Mouse (Mus musculus) MEL (cell line): ENCODE results near the gene Lsamp.

ENCODE experiments used
- CHD2 ChIP-seq: IDR thresholded peaks from 2 replicates; pipeline ENCODE4 v1.6.1; 2011; ENCODE audit warnings: low read length, improper control_type of control experiment
- CTCF ChIP-seq, 3 experiments: IDR thresholded peaks in 2 of 3; conservative IDR thresholded peaks in 1 of 3; 2 replicates each; pipeline ENCODE4 v1.5.1; 2011 to 2012; ENCODE audit warnings: low read length in 3 of 3, low read depth in 2 of 3, mild to moderate bottlenecking in 2 of 3, improper control_type of control experiment in 1 of 3, inconsistent platforms in 1 of 3, mixed read lengths in 1 of 3, moderate library complexity in 1 of 3; ENCODE audit not compliant: control insufficient read depth in 1 of 3, insufficient read depth in 1 of 3, poor library complexity in 1 of 3, severe bottlenecking in 1 of 3
- GATA1 ChIP-seq: IDR thresholded peaks from 2 replicates; pipeline ENCODE4 v1.6.1; 2011; ENCODE audit warnings: low read depth, low read length, improper control_type of control experiment
- JUND ChIP-seq: IDR thresholded peaks from 2 replicates; pipeline ENCODE4 v1.6.1; 2011; ENCODE audit warnings: low read depth, mild to moderate bottlenecking, improper control_type of control experiment, low read length
- MAX ChIP-seq: IDR thresholded peaks from 2 replicates; pipeline ENCODE4 v1.6.1; 2011; ENCODE audit warnings: low read length, improper control_type of control experiment
- MXI1 ChIP-seq: IDR thresholded peaks from 2 replicates; pipeline ENCODE4 v1.6.1; 2011; ENCODE audit warnings: mild to moderate bottlenecking, low read depth, low read length, improper control_type of control experiment
- MYB ChIP-seq: IDR thresholded peaks from 2 replicates; pipeline ENCODE4 v1.6.1; 2011; ENCODE audit warnings: mild to moderate bottlenecking, low read depth, low read length, improper control_type of control experiment
- POLR2A ChIP-seq, 2 experiments: IDR thresholded peaks; 2 replicates each; pipeline ENCODE4 v1.6.1; 2011 to 2012; ENCODE audit warnings: low read length in 2 of 2, mild to moderate bottlenecking in 2 of 2, control low read depth in 1 of 2, improper control_type of control experiment in 1 of 2, low read depth in 1 of 2, moderate library complexity in 1 of 2; ENCODE audit not compliant: control insufficient read depth in 1 of 2, insufficient read depth in 1 of 2, poor library complexity in 1 of 2
- USF1 ChIP-seq: IDR thresholded peaks from 2 replicates; pipeline ENCODE4 v1.6.1; 2014; ENCODE audit warnings: low read depth, mild to moderate bottlenecking, inconsistent platforms, low read length, improper control_type of control experiment, moderate library complexity
- USF2 ChIP-seq, 2 experiments: IDR thresholded peaks; 2 replicates each; pipeline ENCODE4 v1.6.1; 2011 to 2012; ENCODE audit warnings: improper control_type of control experiment in 2 of 2, low read length in 2 of 2, borderline replicate concordance in 1 of 2, inconsistent platforms in 1 of 2, low read depth in 1 of 2, mild to moderate bottlenecking in 1 of 2; ENCODE audit not compliant: insufficient read depth in 1 of 2

DNA sequence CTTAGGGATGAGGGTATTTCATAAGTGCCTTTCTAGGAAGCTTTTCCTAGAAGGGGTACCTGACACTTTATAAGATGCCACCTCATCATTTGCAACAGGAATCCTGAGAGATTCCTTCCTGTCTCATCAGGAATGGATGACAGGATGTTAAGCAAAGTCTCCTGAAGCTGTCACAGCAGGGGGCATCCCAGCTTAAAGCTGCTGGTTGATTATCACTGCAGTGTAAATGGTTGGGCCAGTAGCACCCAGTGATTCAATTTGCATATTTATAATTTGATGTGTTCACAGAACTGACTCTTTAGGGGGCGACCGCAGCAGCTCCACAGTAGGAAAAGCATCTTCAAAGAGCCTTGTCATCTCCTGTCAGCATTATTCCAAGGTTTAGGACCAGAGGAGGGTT lies 1656.7 kb downstream of the Lsamp start:
- no peak for TF ChIP-seq MAX
- TF ChIP-seq CTCF (IDR thresholded peaks at IDR 0.05 in 2 of 3, conservative IDR thresholded peaks at IDR 0.05 in 1 of 3; ENCODE audit: control insufficient read depth in 1 of 3, insufficient read depth in 1 of 3, low read depth in 2 of 3, low read length in 3 of 3, poor library complexity in 1 of 3, severe bottlenecking in 1 of 3): no peak
- TF ChIP-seq MYB: no peak
- TF ChIP-seq POLR2A (IDR thresholded peaks at IDR 0.05; ENCODE audit: control insufficient read depth in 1 of 2, insufficient read depth in 1 of 2, low read depth in 1 of 2, low read length in 2 of 2, poor library complexity in 1 of 2): no peak
- TF ChIP-seq USF2 (IDR thresholded peaks at IDR 0.05; ENCODE audit: borderline replicate concordance in 1 of 2, insufficient read depth in 1 of 2, low read depth in 1 of 2, low read length in 2 of 2): no peak
- TF ChIP-seq CHD2: no peak
- no peak for TF ChIP-seq GATA1
- no peak for TF ChIP-seq JUND
- TF ChIP-seq MXI1: no peak
- TF ChIP-seq USF1: no peak
